ENCODE assay signal across 21 mouse cellular contexts in the genomic region with DNA sequence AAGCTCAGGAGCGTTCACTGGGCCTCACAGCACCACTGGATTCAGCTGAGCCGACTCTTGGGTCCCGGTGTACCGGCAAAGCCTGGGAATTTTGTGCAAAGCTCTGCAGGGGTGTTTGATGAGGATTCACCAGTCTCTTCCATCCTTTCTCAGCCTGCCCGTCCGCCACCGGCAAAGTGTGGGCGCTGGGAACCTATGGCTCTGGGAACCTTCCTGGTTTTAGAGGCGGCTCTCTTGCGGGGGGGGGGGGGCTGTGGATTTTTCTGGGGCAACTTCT. TPM values are rescaled to one million over a fixed set of nuclear protein-coding genes. Genes with fewer than 3 reads are reported as not detected.
DNase-seq lines count a peak whose midpoint lies in the region; ATAC-seq lines count a peak whose summit lies in the region.
"Had no signal": no experiment of that assay in that cellular context is flagged by ENCODE, and none has a peak within 500 bp of the region (broad histone marks: within the 10 kb centered on the region; RNA-seq: fewer than 3 reads in every experiment).

No protein-coding gene starts in this region.

- no peaks in the 10 kb centered on the region for H3K9me3 ChIP-seq in midbrain, embryonic 10.5 days (replicated peaks)
- no peaks in the 10 kb centered on the region for H3K9me3 ChIP-seq in midbrain, embryonic 15.5 days
- no peaks in the 10 kb centered on the region for H3K9me3 ChIP-seq in midbrain, embryonic 12.5 days
- no peaks in the 10 kb centered on the region for H3K9me3 ChIP-seq in heart, embryonic 12.5 days (replicated peaks)
- H3K9me3 ChIP-seq: embryonic facial prominence, embryonic 15.5 days; liver, embryonic 13.5 days had no signal

- H3K9ac ChIP-seq in midbrain, embryonic 15.5 days: no peak overlapping the region
- H3K9ac ChIP-seq in midbrain, embryonic 12.5 days (replicated peaks): no peak overlapping the region
- no peak overlapping the region for H3K9ac ChIP-seq in heart, embryonic 12.5 days
- H3K9ac ChIP-seq: embryonic facial prominence, embryonic 15.5 days; liver, embryonic 13.5 days had no signal

- peak overlapping the region; percentile 51 for H3K4me3 ChIP-seq in midbrain, embryonic 10.5 days
- H3K4me3 ChIP-seq in midbrain, embryonic 15.5 days: no peak overlapping the region
- peak overlapping the region; percentile 44 for H3K4me3 ChIP-seq in midbrain, embryonic 12.5 days
- H3K4me3 ChIP-seq in heart, embryonic 12.5 days: no peak overlapping the region
- H3K4me3 ChIP-seq: embryonic facial prominence, embryonic 15.5 days; liver, embryonic 13.5 days had no signal

- DNase-seq in embryo, embryonic 11 days: peak; percentile 38
- DNase-seq in embryo, embryonic 10 days (ENCODE audit: low spot score): no peak
- DNase-seq in midbrain, embryonic 10.5 days (ENCODE audit: low spot score): no peak
- no peak for DNase-seq in c-Kit-positive CD71-positive TER-119-positive erythroid progenitor cells, embryonic 14.5 days (ENCODE audit: low spot score)
- DNase-seq in testis, postnatal 14 days (ENCODE audit: low spot score): no peak
- DNase-seq: adrenal gland, postnatal 25 days; cerebellum, postnatal 14 days; gastrocnemius, postnatal 25 days; heart, postnatal 36 days; kidney, adult 18-20 months; kidney, postnatal 25 days; left cerebral cortex, postnatal 4 days; liver, embryonic 13.5 days; right cerebral cortex, postnatal 4 days; thymus, adult 18-20 months had no signal

- H3K4me1 ChIP-seq in midbrain, embryonic 10.5 days: peaks cover 66% of the 10 kb centered on the region
- H3K4me1 ChIP-seq in midbrain, embryonic 15.5 days: peaks cover 29% of the 10 kb centered on the region
- H3K4me1 ChIP-seq in midbrain, embryonic 12.5 days: peaks cover 64% of the 10 kb centered on the region
- H3K4me1 ChIP-seq in heart, embryonic 12.5 days (replicated peaks): peaks cover 26% of the 10 kb centered on the region
- H3K4me1 ChIP-seq: liver, embryonic 13.5 days had no signal

- peaks cover 100% of the 10 kb centered on the region for H3K27me3 ChIP-seq in midbrain, embryonic 10.5 days (ENCODE audit: low read depth, poor library complexity, severe bottlenecking)
- H3K27me3 ChIP-seq in midbrain, embryonic 15.5 days (replicated peaks): peaks cover 86% of the 10 kb centered on the region
- peaks cover 100% of the 10 kb centered on the region for H3K27me3 ChIP-seq in midbrain, embryonic 12.5 days
- H3K27me3 ChIP-seq in heart, embryonic 12.5 days (replicated peaks): peaks cover 100% of the 10 kb centered on the region

- no peak overlapping the region for H3K4me2 ChIP-seq in midbrain, embryonic 15.5 days
- H3K4me2 ChIP-seq in midbrain, embryonic 12.5 days (replicated peaks): peak overlapping the region; percentile 54
- no peak overlapping the region for H3K4me2 ChIP-seq in heart, embryonic 12.5 days
- H3K4me2 ChIP-seq: embryonic facial prominence, embryonic 15.5 days; heart, embryonic 11.5 days; liver, embryonic 13.5 days had no signal

- H3K27ac ChIP-seq in midbrain, embryonic 10.5 days (replicated peaks): 0 out of 2 replicates have a peak overlapping the region, but pooled peaks have one; percentile 0
- no peak overlapping the region for H3K27ac ChIP-seq in midbrain, embryonic 15.5 days
- no peak overlapping the region for H3K27ac ChIP-seq in midbrain, embryonic 12.5 days (replicated peaks)
- H3K27ac ChIP-seq in heart, embryonic 12.5 days (ENCODE audit: poor library complexity, severe bottlenecking): no peak overlapping the region
- H3K27ac ChIP-seq: embryonic facial prominence, embryonic 15.5 days; liver, embryonic 13.5 days had no signal

- no peaks in the 10 kb centered on the region for H3K36me3 ChIP-seq in midbrain, embryonic 10.5 days
- H3K36me3 ChIP-seq in midbrain, embryonic 15.5 days (replicated peaks): no peaks in the 10 kb centered on the region
- no peaks in the 10 kb centered on the region for H3K36me3 ChIP-seq in midbrain, embryonic 12.5 days
- no peaks in the 10 kb centered on the region for H3K36me3 ChIP-seq in heart, embryonic 12.5 days
- H3K36me3 ChIP-seq: embryonic facial prominence, embryonic 15.5 days; liver, embryonic 13.5 days had no signal

- 1% methylated on average over 10 of the region's 10 CpGs for WGBS in midbrain, embryonic 10.5 days
- 6% methylated on average over 10 of the region's 10 CpGs for WGBS in midbrain, embryonic 15.5 days
- WGBS in midbrain, embryonic 12.5 days: under 1% methylated on average over 10 of the region's 10 CpGs
- WGBS in heart, embryonic 12.5 days: 5% methylated on average over 10 of the region's 10 CpGs

- no peak for ATAC-seq in midbrain, embryonic 15.5 days (replicated peaks)
- no peak for ATAC-seq in midbrain, embryonic 12.5 days (ENCODE audit: low FRiP score, low read depth)
- ATAC-seq in heart, embryonic 12.5 days (ENCODE audit: insufficient number of reproducible peaks, low FRiP score): no peak
- ATAC-seq: lung, postnatal 0 days had no signal

RNA-seq across cellular contexts. Expression of gene Olig2, which starts 3.8 kb away (rescaled TPM):
- polyA plus RNA-seq in midbrain, embryonic 10.5 days (2016; fragmentation: Nextera tagmentation; extraction: Ambion mirVana): 7.4 and 7.6 TPM in 2 replicates
- 10.4 and 10.7 TPM in 2 replicates for polyA plus RNA-seq in midbrain, embryonic 15.5 days (2015; fragmentation: Nextera tagmentation; extraction: Ambion mirVana)
- polyA plus RNA-seq in midbrain, embryonic 12.5 days (2016; fragmentation: Nextera tagmentation; extraction: Ambion mirVana): 5.9 and 11.3 TPM in 2 replicates
- not detected in 2 replicates for polyA plus RNA-seq in heart, embryonic 12.5 days (2016; fragmentation: Nextera tagmentation; extraction: Ambion mirVana)
- polyA plus RNA-seq: liver, embryonic 13.5 days; lung, postnatal 0 days had no signal

RNA-seq across cellular contexts. Expression of gene Olig1, which starts 40.6 kb away (rescaled TPM):
- 8.8 and 9.7 TPM in 2 replicates for polyA plus RNA-seq in midbrain, embryonic 10.5 days (2016; fragmentation: Nextera tagmentation; extraction: Ambion mirVana)
- polyA plus RNA-seq in midbrain, embryonic 15.5 days (2015; fragmentation: Nextera tagmentation; extraction: Ambion mirVana): 79.2 and 81.5 TPM in 2 replicates
- polyA plus RNA-seq in midbrain, embryonic 12.5 days (2016; fragmentation: Nextera tagmentation; extraction: Ambion mirVana): 2.4 and 5.1 TPM in 2 replicates
- polyA plus RNA-seq in heart, embryonic 12.5 days (2016; fragmentation: Nextera tagmentation; extraction: Ambion mirVana): not detected in 2 replicates
- polyA plus RNA-seq: heart, embryonic 11.5 days; lung, postnatal 0 days had no signal

Comparison
In these comparisons a context has a peak if more than half of its experiments do, and no peak if none do; other contexts are left out.
1. H3K4me3 ChIP-seq: peak in midbrain, embryonic 10.5 days (single experiment) and midbrain, embryonic 12.5 days (single experiment); none in midbrain, embryonic 15.5 days (single experiment) and heart, embryonic 12.5 days (single experiment).